Mouse (Mus musculus) lung, embryonic 15.5 days (tissue): ENCODE measurements around the gene Stx8. TPM values are rescaled to one million over a fixed set of nuclear protein-coding genes. Genes with fewer than 3 reads are reported as not detected.

Experiments used
- ATAC-seq: fragments of 200-750 bp; cut with Nextera tagmentation; 2 replicates; pipeline ENCODE4 v1.8.0; 2017; ENCODE audit warnings: moderate number of reproducible peaks, borderline replicate concordance; ENCODE audit not compliant: low FRiP score, low TSS enrichment; ENCODE audit errors: extremely low read depth
- H3K27ac ChIP-seq: fragments of 300-500 bp; sonication (generic); 2 replicates; pipeline ENCODE4 v1.5.1; 2015; ENCODE audit warnings: moderate library complexity, mild to moderate bottlenecking, inconsistent platforms
- H3K27me3 ChIP-seq: fragments of 300-500 bp; sonication (generic); 2 replicates; pipeline ENCODE4 v1.6.1; 2015; ENCODE audit warnings: inconsistent platforms
- H3K36me3 ChIP-seq: fragments of 300-500 bp; sonication (generic); 2 replicates; pipeline ENCODE4 v1.6.1; 2015; ENCODE audit warnings: inconsistent platforms
- H3K4me1 ChIP-seq: fragments of 300-500 bp; sonication (generic); 2 replicates; pipeline ENCODE4 v1.6.1; 2015; ENCODE audit warnings: inconsistent platforms
- H3K4me2 ChIP-seq: fragments of 300-500 bp; sonication (generic); 2 replicates; pipeline ENCODE4 v1.6.1; 2015; ENCODE audit warnings: inconsistent platforms, mild to moderate bottlenecking, moderate library complexity
- H3K4me3 ChIP-seq: fragments of 300-500 bp; sonication (generic); 2 replicates; pipeline ENCODE4 v1.5.1; 2015; ENCODE audit warnings: mild to moderate bottlenecking, inconsistent platforms
- H3K9ac ChIP-seq: fragments of 300-500 bp; sonication (generic); 2 replicates; pipeline ENCODE4 v1.6.1; 2015; ENCODE audit warnings: inconsistent platforms
- H3K9me3 ChIP-seq: fragments of 300-500 bp; sonication (generic); 2 replicates; pipeline ENCODE4 v1.6.1; 2016; ENCODE audit warnings: inconsistent platforms
- WGBS: fragments of 180-500 bp; shearing (Covaris S2); methylation state at CpG from one replicate; pipeline ENCODE4 v1.1.7; 2015; 5-methylcytosine and 5-hydroxymethylcytosine counted together
- polyA plus RNA-seq: library from polyadenylated mRNA; unstranded; fragments of >200 nt; fragmentation: Nextera tagmentation; extraction: Ambion mirVana; gene quantifications from 2 replicates; pipeline ENCODE4 v1.2.1, GENCODE M21; 2015

The Stx8 gene
- polyA plus RNA-seq, 1 experiment from 2014 or later: 52.1 TPM

- no peak overlapping the region for H3K27ac ChIP-seq
- ATAC-seq: no peak
- H3K4me3 ChIP-seq: no peak overlapping the region
- H3K27me3 ChIP-seq: no peaks in the 10 kb centered on the region
- no peak overlapping the region for H3K4me2 ChIP-seq
- no peaks in the 10 kb centered on the region for H3K36me3 ChIP-seq
- WGBS: 42% methylated on average over 5 of the region's 5 CpGs
- no peak overlapping the region for H3K9ac ChIP-seq
- peaks cover 20% of the 10 kb centered on the region for H3K4me1 ChIP-seq
- H3K9me3 ChIP-seq: no peaks in the 10 kb centered on the region
Observed at GRCm38 (mm10) chr11:68074686-68075085, 108.7 kb downstream of the Stx8 start.

- ATAC-seq: no peak
- 67% methylated on average over 2 of the region's 2 CpGs for WGBS
- peaks cover 20% of the 10 kb centered on the region for H3K4me1 ChIP-seq
- H3K36me3 ChIP-seq: no peaks in the 10 kb centered on the region
- H3K4me2 ChIP-seq: no peak overlapping the region
- no peaks in the 10 kb centered on the region for H3K27me3 ChIP-seq
- no peaks in the 10 kb centered on the region for H3K9me3 ChIP-seq
- no peak overlapping the region for H3K9ac ChIP-seq
- no peak overlapping the region for H3K27ac ChIP-seq
- H3K4me3 ChIP-seq: no peak overlapping the region
Observed at GRCm38 (mm10) chr11:68075331-68075730, 109.3 kb downstream of the Stx8 start.

DNA sequence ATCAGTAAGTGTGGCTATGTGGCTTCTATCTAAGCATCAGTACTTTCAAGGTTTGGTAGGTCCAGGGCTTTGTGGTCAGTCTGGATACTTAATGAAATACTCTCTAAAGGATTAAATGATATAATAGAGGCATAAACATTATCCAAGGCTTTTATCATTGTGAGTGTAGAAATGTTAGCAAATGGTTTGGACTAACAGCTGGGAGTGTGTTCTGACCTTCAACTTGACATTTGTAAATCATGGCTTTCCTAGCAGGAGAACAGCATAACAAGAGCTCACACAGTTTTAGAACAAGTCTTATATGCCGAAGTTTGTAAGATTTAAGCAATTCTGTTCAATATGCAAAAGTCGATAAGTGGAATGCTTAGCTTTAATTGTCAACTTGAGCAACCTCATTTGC is 113.8 kb downstream of the Stx8 start:
- Histone ChIP-seq H3K4me3 (no peak overlapping the region), H3K9ac (no peak overlapping the region), H3K4me1 (no peaks in the 10 kb centered on the region), H3K27me3 (no peaks in the 10 kb centered on the region), H3K27ac (no peak overlapping the region), H3K36me3 (no peaks in the 10 kb centered on the region), H3K9me3 (no peaks in the 10 kb centered on the region), H3K4me2 (no peak overlapping the region)
- ATAC-seq: no peak
- WGBS: 86% methylated on average over 2 of the region's 2 CpGs

DNA sequence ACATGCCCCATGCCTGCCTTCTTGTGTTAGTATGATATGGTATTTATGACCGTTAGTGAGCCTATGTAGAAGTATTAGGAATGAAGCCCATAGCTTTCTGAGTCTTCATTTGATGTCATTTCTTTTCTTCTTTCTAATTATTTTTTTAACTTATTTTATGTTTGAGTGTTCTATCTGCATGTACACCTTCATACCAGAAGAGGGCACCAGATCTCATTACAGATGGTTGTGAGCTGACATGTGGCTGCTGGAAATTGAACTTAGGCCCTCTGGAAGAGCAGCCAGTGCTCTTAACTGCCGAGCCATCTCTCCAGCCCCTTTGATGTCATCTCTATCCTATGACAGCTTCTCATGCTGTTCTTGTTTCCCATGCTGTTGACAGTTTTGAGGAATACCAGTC is 115.0 kb downstream of the Stx8 start:
- no peak overlapping the region for H3K27ac ChIP-seq
- ATAC-seq: no peak
- 74% methylated on average over 2 of the region's 2 CpGs for WGBS

DNA sequence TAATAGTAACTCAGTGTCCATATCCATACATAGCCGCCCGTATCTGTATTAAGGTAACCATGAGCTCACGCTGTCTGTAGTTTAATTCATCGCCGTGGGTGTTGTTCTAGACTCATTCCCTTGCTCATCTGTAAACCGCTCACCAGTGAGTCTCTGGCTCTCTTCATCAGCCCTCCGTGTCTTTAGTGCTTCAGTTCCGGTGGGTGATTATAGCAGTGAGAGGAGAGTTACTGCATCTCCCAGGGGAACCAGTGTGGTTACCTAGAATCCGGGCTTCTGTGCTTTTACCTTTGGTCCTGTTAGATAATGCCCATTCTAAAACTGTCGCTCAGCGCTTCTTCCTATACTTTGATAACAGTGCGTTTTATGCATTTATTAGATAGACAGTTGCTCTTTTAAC is 116.8 kb downstream of the Stx8 start:
- whole genome bisulfite sequencing: 87% methylated on average over 12 of the region's 12 CpGs

More for the DNA sequence above, 115.0 kb downstream of the Stx8 start:
- Histone ChIP-seq H3K9me3 (no peaks in the 10 kb centered on the region), H3K4me2 (no peak overlapping the region), H3K4me1 (peaks cover 7% of the 10 kb centered on the region), H3K27me3 (no peaks in the 10 kb centered on the region), H3K9ac (no peak overlapping the region), H3K36me3 (no peaks in the 10 kb centered on the region), H3K4me3 (no peak overlapping the region)

DNA sequence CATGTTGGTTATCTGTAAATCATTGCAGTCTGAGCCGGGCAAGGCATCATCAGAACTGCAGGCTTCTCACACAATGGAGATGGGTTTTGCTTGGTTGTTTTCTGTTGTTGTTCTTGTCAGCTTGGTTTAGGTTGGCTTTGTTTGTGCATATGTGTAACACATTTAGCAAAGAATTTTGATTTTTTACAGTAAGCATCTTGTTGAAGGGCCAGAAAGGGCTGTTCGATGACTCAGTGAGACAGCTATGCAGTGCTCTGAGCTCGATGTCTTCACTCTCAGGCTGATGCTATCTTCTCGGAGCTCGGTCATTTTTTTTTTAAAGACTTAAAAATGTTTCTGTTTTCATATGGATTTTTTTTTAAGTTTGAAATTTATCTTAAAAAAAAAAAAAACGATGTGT is 117.6 kb downstream of the Stx8 start:
- 78% methylated on average over 6 of the region's 6 CpGs for WGBS
- Histone ChIP-seq H3K9me3 (no peaks in the 10 kb centered on the region), H3K27me3 (no peaks in the 10 kb centered on the region), H3K4me1 (peaks cover 13% of the 10 kb centered on the region), H3K4me3 (no peak overlapping the region), H3K4me2 (no peak overlapping the region), H3K9ac (no peak overlapping the region), H3K36me3 (no peaks in the 10 kb centered on the region), H3K27ac (no peak overlapping the region)
- no peak for ATAC-seq

More for the DNA sequence above, 116.8 kb downstream of the Stx8 start:
- H3K4me3 ChIP-seq: no peak overlapping the region
- H3K27me3 ChIP-seq: no peaks in the 10 kb centered on the region
- ATAC-seq: no peak
- no peak overlapping the region for H3K4me2 ChIP-seq
- no peak overlapping the region for H3K27ac ChIP-seq
- no peak overlapping the region for H3K9ac ChIP-seq
- no peaks in the 10 kb centered on the region for H3K36me3 ChIP-seq
- no peaks in the 10 kb centered on the region for H3K9me3 ChIP-seq
- peaks cover 13% of the 10 kb centered on the region for H3K4me1 ChIP-seq

DNA sequence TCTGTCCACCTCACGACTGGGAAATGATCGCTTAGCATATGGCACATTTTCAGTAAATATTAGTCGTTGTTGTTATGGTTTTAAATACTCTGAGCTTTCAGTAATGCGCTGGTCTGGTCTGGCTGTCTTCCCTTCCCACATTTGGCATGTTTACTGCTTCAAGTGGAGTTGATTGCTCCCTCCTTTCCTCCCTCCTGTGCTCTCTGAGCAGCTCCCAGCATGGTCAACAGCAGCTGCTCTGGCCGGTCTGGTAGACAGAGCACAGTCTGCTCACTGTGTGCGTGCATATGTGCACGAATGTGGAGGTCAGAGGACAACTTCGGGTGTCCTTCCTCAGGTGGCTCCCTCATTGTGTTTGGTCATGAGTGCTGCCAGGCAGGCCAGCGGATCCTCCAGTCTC is 120.2 kb downstream of the Stx8 start:
- Histone ChIP-seq H3K27me3 (no peaks in the 10 kb centered on the region), H3K9me3 (no peaks in the 10 kb centered on the region), H3K36me3 (no peaks in the 10 kb centered on the region), H3K27ac (0 out of 2 replicates have a peak overlapping the region, but pooled peaks have one; percentile 27), H3K4me1 (peaks cover 35% of the 10 kb centered on the region), H3K4me3 (no peak overlapping the region), H3K9ac (no peak overlapping the region), H3K4me2 (no peak overlapping the region)
- peak; percentile 74; the same call in 1 of the 2 replicates for ATAC-seq
- WGBS: 54% methylated on average over 9 of the region's 9 CpGs

GRCm38 (mm10) chr11:68089426-68089825 is 123.4 kb downstream of the Stx8 start:
- Histone ChIP-seq H3K9ac (no peak overlapping the region), H3K27ac (peak overlapping the region; percentile 65; the same call in 1 of the 2 replicates)
- 39% methylated on average over 9 of the region's 9 CpGs for WGBS

GRCm38 (mm10) chr11:68089885-68090592 is 124.0 kb downstream of the Stx8 start:
- peak; percentile 69; the same call in 1 of the 2 replicates for ATAC-seq
- Histone ChIP-seq H3K36me3 (no peaks in the 10 kb centered on the region), H3K9ac (no peak overlapping the region), H3K27ac (peak overlapping the region; percentile 65), H3K27me3 (no peaks in the 10 kb centered on the region), H3K4me1 (peaks cover 35% of the 10 kb centered on the region), H3K9me3 (no peaks in the 10 kb centered on the region), H3K4me2 (peak overlapping the region; percentile 23; the same call in 1 of the 2 replicates), H3K4me3 (no peak overlapping the region)
- 20% methylated on average over 13 of the region's 13 CpGs for WGBS

More at GRCm38 (mm10) chr11:68089426-68089825, 123.4 kb downstream of the Stx8 start:
- Histone ChIP-seq H3K4me1 (peaks cover 35% of the 10 kb centered on the region), H3K27me3 (no peaks in the 10 kb centered on the region), H3K36me3 (no peaks in the 10 kb centered on the region), H3K9me3 (no peaks in the 10 kb centered on the region), H3K4me3 (no peak overlapping the region), H3K4me2 (peak overlapping the region; percentile 23; the same call in 1 of the 2 replicates)
- no peak for ATAC-seq

DNA sequence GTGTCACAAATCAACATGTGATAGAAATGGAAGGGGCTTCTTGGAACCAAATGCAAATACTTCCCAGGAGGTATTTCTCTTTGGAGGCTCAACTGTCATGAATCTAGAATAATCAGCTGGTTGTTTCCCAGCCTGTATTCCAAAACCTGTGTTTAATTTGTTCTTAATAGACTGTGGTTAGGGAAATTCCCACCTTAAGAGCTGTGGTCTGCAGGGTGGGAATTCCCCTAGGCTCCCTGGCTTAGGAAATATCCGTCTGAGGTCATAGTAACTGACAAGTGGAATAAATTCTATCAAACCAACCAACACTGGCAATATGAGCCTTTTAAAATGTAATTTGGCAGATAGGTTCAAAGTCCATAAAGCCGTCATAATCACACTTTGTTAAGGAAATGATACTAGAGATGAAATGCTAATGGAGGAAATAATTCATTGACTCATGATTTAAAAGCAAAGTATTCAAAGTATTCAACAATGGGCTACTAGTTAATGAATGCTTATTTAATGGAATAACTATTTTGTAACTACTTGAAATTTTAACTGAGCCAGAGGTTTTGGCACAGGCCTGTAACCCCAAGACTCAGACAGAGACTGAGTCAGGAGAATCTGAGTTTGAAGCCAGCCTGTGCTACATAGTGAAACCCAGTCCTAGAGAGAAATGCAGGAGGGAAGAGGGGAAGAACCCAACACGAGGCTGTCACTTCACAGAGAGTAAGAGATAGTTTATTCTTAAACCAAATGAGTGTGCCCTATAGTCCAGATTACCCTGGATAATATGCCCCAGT is 126.2 kb downstream of the Stx8 start:
- Histone ChIP-seq H3K9ac (no peak overlapping the region), H3K27me3 (no peaks in the 10 kb centered on the region), H3K4me2 (no peak overlapping the region), H3K27ac (no peak overlapping the region), H3K4me3 (no peak overlapping the region), H3K4me1 (peaks cover 22% of the 10 kb centered on the region), H3K36me3 (no peaks in the 10 kb centered on the region), H3K9me3 (no peaks in the 10 kb centered on the region)
- no peak for ATAC-seq
- 54% methylated on average over 3 of the region's 3 CpGs for WGBS

DNA sequence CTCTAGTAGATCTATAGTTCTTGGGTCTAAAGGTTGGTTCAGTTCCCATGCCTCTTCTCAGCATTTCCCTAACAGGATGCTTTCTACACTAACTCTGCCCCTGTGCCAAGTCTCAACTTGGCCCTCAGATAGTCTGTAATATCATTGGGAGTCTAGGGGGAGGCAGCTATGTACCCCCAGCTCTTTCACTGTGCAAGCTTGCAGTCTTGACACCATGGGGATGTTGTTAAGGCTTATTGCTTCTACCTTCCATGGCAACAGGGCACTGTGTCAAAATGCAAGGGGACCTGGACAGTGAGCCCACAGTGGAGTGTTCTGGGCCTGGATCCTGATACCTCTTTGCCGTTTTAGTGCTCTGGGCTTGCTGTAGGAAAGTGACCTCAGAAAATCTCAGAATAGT is 135.6 kb downstream of the Stx8 start:
- Histone ChIP-seq H3K9me3 (no peaks in the 10 kb centered on the region), H3K9ac (no peak overlapping the region), H3K4me1 (no peaks in the 10 kb centered on the region), H3K4me2 (no peak overlapping the region), H3K27me3 (no peaks in the 10 kb centered on the region), H3K4me3 (no peak overlapping the region), H3K27ac (no peak overlapping the region), H3K36me3 (no peaks in the 10 kb centered on the region)
- ATAC-seq: no peak
- WGBS: 94% methylated on average over 1 of the region's 1 CpGs

DNA sequence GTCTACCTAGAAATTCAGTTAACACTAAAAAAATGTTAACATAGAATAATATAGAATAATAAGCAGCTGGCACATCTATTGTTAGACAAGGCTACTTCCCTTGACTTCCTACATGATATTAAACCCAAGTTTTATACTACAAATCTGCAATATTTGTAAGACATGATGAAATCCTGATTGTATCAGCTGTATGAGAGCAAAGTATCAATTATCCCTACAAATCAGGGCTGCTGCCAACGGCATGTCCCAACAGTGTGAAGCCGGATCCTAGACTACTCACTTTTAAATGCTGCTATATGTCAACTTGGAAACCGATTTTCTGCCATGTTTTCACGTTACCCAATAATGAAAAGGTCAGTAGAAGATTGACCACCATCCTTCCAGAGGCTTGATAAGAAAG is 137.5 kb downstream of the Stx8 start:
- H3K27ac ChIP-seq: no peak overlapping the region
- H3K9ac ChIP-seq: no peak overlapping the region
- no peak overlapping the region for H3K4me3 ChIP-seq
- ATAC-seq: no peak
- no peaks in the 10 kb centered on the region for H3K27me3 ChIP-seq
- H3K4me2 ChIP-seq: no peak overlapping the region
- H3K9me3 ChIP-seq: no peaks in the 10 kb centered on the region
- no peaks in the 10 kb centered on the region for H3K36me3 ChIP-seq
- WGBS: 85% methylated on average over 4 of the region's 4 CpGs
- no peaks in the 10 kb centered on the region for H3K4me1 ChIP-seq
